Mouse (Mus musculus): ENCODE measurements at regions not wholly inside any gene's neighbourhood (a gene's known extent, or its start where the extent isn't known, plus 50 kb on each side); places are given as distances from the start of the nearest gene placed in this dataset.

- H3K27ac ChIP-seq, result no peak overlapping the region
Observed at GRCm38 (mm10) chr1:118741286-118741685, 113.5 kb downstream of the Tfcp2l1 start.

GRCm38 (mm10) chr1:118748196-118748595 lies 120.5 kb downstream of the Tfcp2l1 start:
- H3K4me2 ChIP-seq, result no peak overlapping the region
- H3K4me1 ChIP-seq, result no peaks in the 10 kb centered on the region
- H3K9ac ChIP-seq, result no peak overlapping the region
- no peaks in the 10 kb centered on the region for H3K36me3 ChIP-seq
- WGBS, result 80% methylated on average over 5 of the region's 5 CpGs
- no peak for ATAC-seq (ENCODE audit: insufficient number of reproducible peaks, insufficient read depth, low FRiP score, low TSS enrichment, low read depth)
- H3K9me3 ChIP-seq, result no peaks in the 10 kb centered on the region
- no peak overlapping the region for H3K27ac ChIP-seq
- H3K27me3 ChIP-seq, result no peaks in the 10 kb centered on the region
- H3K4me3 ChIP-seq, result no peak overlapping the region

More at GRCm38 (mm10) chr1:118741286-118741685, 113.5 kb downstream of the Tfcp2l1 start:
- no peak overlapping the region for H3K4me3 ChIP-seq
- H3K4me1 ChIP-seq, result no peaks in the 10 kb centered on the region
- no peaks in the 10 kb centered on the region for H3K36me3 ChIP-seq
- H3K9me3 ChIP-seq, result no peaks in the 10 kb centered on the region
- ATAC-seq (ENCODE audit: insufficient number of reproducible peaks, insufficient read depth, low FRiP score, low TSS enrichment, low read depth), result no peak
- 87% methylated on average over 5 of the region's 5 CpGs for WGBS
- H3K9ac ChIP-seq, result no peak overlapping the region
- H3K4me2 ChIP-seq, result no peak overlapping the region
- H3K27me3 ChIP-seq, result no peaks in the 10 kb centered on the region

GRCm38 (mm10) chr1:118752869-118753268 lies 125.1 kb downstream of the Tfcp2l1 start:
- 86% methylated on average over 3 of the region's 3 CpGs for WGBS
- no peaks in the 10 kb centered on the region for H3K36me3 ChIP-seq
- H3K4me2 ChIP-seq, result no peak overlapping the region
- ATAC-seq (ENCODE audit: insufficient number of reproducible peaks, insufficient read depth, low FRiP score, low TSS enrichment, low read depth), result no peak
- no peak overlapping the region for H3K9ac ChIP-seq
- no peaks in the 10 kb centered on the region for H3K27me3 ChIP-seq
- H3K27ac ChIP-seq, result no peak overlapping the region
- peaks cover 9% of the 10 kb centered on the region for H3K4me1 ChIP-seq
- H3K4me3 ChIP-seq, result no peak overlapping the region
- H3K9me3 ChIP-seq, result no peaks in the 10 kb centered on the region

- H3K4me2 ChIP-seq, result no peak overlapping the region
- H3K9ac ChIP-seq, result peak overlapping the region; percentile 27; the same call in 1 of the 2 replicates
- H3K27me3 ChIP-seq, result no peaks in the 10 kb centered on the region
- H3K4me3 ChIP-seq, result no peak overlapping the region
- H3K27ac ChIP-seq, result no peak overlapping the region
- no peaks in the 10 kb centered on the region for H3K9me3 ChIP-seq
- H3K36me3 ChIP-seq, result no peaks in the 10 kb centered on the region
- 46% methylated on average over 9 of the region's 9 CpGs for WGBS
- ATAC-seq (ENCODE audit: insufficient number of reproducible peaks, insufficient read depth, low FRiP score, low TSS enrichment, low read depth), result no peak
- H3K4me1 ChIP-seq, result peaks cover 9% of the 10 kb centered on the region
Observed at GRCm38 (mm10) chr1:118756171-118756865, 128.6 kb downstream of the Tfcp2l1 start.

GRCm38 (mm10) chr1:118757340-118758030 lies 129.7 kb downstream of the Tfcp2l1 start:
- no peak overlapping the region for H3K27ac ChIP-seq
- H3K27me3 ChIP-seq, result no peaks in the 10 kb centered on the region
- H3K36me3 ChIP-seq, result no peaks in the 10 kb centered on the region
- H3K4me3 ChIP-seq, result no peak overlapping the region
- no peaks in the 10 kb centered on the region for H3K9me3 ChIP-seq
- 78% methylated on average over 3 of the region's 4 CpGs for WGBS
- ATAC-seq (ENCODE audit: insufficient number of reproducible peaks, insufficient read depth, low FRiP score, low TSS enrichment, low read depth), result no peak
- H3K4me1 ChIP-seq, result peaks cover 9% of the 10 kb centered on the region
- H3K9ac ChIP-seq, result no peak overlapping the region
- H3K4me2 ChIP-seq, result no peak overlapping the region

GRCm38 (mm10) chr1:118758031-118758400 lies 130.3 kb downstream of the Tfcp2l1 start:
- Histone ChIP-seq H3K27ac (no peak overlapping the region), H3K4me1 (peaks cover 9% of the 10 kb centered on the region), H3K27me3 (no peaks in the 10 kb centered on the region), H3K9me3 (no peaks in the 10 kb centered on the region), H3K36me3 (no peaks in the 10 kb centered on the region), H3K4me3 (no peak overlapping the region), H3K4me2 (no peak overlapping the region), H3K9ac (no peak overlapping the region)
- ATAC-seq (ENCODE audit: insufficient number of reproducible peaks, insufficient read depth, low FRiP score, low TSS enrichment, low read depth), result no peak
- WGBS, result 74% methylated on average over 4 of the region's 4 CpGs

- Histone ChIP-seq H3K27me3 (no peaks in the 10 kb centered on the region), H3K9me3 (no peaks in the 10 kb centered on the region), H3K4me2 (0 out of 2 replicates have a peak overlapping the region, but pooled peaks have one; percentile 2), H3K27ac (no peak overlapping the region), H3K9ac (no peak overlapping the region), H3K4me3 (no peak overlapping the region), H3K4me1 (peaks cover 9% of the 10 kb centered on the region), H3K36me3 (no peaks in the 10 kb centered on the region)
- WGBS, result 20% methylated on average over 7 of the region's 7 CpGs
- ATAC-seq (ENCODE audit: insufficient number of reproducible peaks, insufficient read depth, low FRiP score, low TSS enrichment, low read depth), result no peak
Observed at GRCm38 (mm10) chr1:118759141-118759932, 131.6 kb downstream of the Tfcp2l1 start.

GRCm38 (mm10) chr1:118765525-118765924 lies 137.8 kb downstream of the Tfcp2l1 start:
- Histone ChIP-seq H3K27ac (no peak overlapping the region), H3K4me1 (peaks cover 3% of the 10 kb centered on the region; the same call in 1 of the 2 replicates), H3K36me3 (no peaks in the 10 kb centered on the region), H3K4me2 (no peak overlapping the region), H3K27me3 (no peaks in the 10 kb centered on the region; the same call in 1 of the 2 replicates), H3K9me3 (no peaks in the 10 kb centered on the region), H3K4me3 (no peak overlapping the region), H3K9ac (no peak overlapping the region)
- ATAC-seq (ENCODE audit: insufficient number of reproducible peaks, insufficient read depth, low FRiP score, low TSS enrichment, low read depth), result no peak
- WGBS, result 46% methylated on average over 9 of the region's 9 CpGs

GRCm38 (mm10) chr1:118768831-118769230 lies 141.1 kb downstream of the Tfcp2l1 start:
- Histone ChIP-seq H3K9ac (no peak overlapping the region), H3K4me2 (no peak overlapping the region), H3K27me3 (no peaks in the 10 kb centered on the region; the same call in 1 of the 2 replicates), H3K4me3 (no peak overlapping the region), H3K36me3 (no peaks in the 10 kb centered on the region), H3K4me1 (peaks cover 3% of the 10 kb centered on the region; the same call in 1 of the 2 replicates), H3K9me3 (no peaks in the 10 kb centered on the region), H3K27ac (no peak overlapping the region)
- WGBS, result 26% methylated on average over 4 of the region's 4 CpGs
- no peak for ATAC-seq (ENCODE audit: insufficient number of reproducible peaks, insufficient read depth, low FRiP score, low TSS enrichment, low read depth)

GRCm38 (mm10) chr1:118772261-118772660 lies 144.5 kb downstream of the Tfcp2l1 start:
- Histone ChIP-seq H3K9ac (no peak overlapping the region), H3K27ac (no peak overlapping the region), H3K9me3 (no peaks in the 10 kb centered on the region), H3K27me3 (peaks cover 8% of the 10 kb centered on the region; the same call in 1 of the 2 replicates), H3K4me1 (0 out of 2 replicates have a peak, but pooled peaks cover 3% of the 10 kb centered on the region), H3K4me2 (no peak overlapping the region), H3K4me3 (no peak overlapping the region), H3K36me3 (no peaks in the 10 kb centered on the region)
- ATAC-seq (ENCODE audit: insufficient number of reproducible peaks, insufficient read depth, low FRiP score, low TSS enrichment, low read depth), result no peak
- 16% methylated on average over 9 of the region's 9 CpGs for WGBS

- no peak for ATAC-seq (ENCODE audit: insufficient number of reproducible peaks, insufficient read depth, low FRiP score, low TSS enrichment, low read depth)
- Histone ChIP-seq H3K9ac (no peak overlapping the region), H3K4me3 (no peak overlapping the region), H3K4me1 (peaks cover 9% of the 10 kb centered on the region), H3K27ac (no peak overlapping the region), H3K36me3 (no peaks in the 10 kb centered on the region), H3K9me3 (no peaks in the 10 kb centered on the region), H3K27me3 (peaks cover 8% of the 10 kb centered on the region; the same call in 1 of the 2 replicates), H3K4me2 (no peak overlapping the region)
- 34% methylated on average over 10 of the region's 10 CpGs for WGBS
Observed at GRCm38 (mm10) chr1:118776594-118777441, 149.1 kb downstream of the Tfcp2l1 start.
